Mouse (Mus musculus): Measurements from ENCODE around the gene Atg10.

Atg10 gene

GRCm38 (mm10) chr13:91175347-91175746, 48.4 kb downstream of the Atg10 start:
- no peak for DNase-seq (ENCODE audit: low spot score)

- DNase-seq (ENCODE audit: low spot score), result no peak
These were observed 51.8 kb downstream of the Atg10 start for GRCm38 (mm10) chr13:91171766-91172491.

GRCm38 (mm10) chr13:91171205-91171604, 52.6 kb downstream of the Atg10 start:
- DNase-seq (ENCODE audit: low spot score), result no peak

DNA sequence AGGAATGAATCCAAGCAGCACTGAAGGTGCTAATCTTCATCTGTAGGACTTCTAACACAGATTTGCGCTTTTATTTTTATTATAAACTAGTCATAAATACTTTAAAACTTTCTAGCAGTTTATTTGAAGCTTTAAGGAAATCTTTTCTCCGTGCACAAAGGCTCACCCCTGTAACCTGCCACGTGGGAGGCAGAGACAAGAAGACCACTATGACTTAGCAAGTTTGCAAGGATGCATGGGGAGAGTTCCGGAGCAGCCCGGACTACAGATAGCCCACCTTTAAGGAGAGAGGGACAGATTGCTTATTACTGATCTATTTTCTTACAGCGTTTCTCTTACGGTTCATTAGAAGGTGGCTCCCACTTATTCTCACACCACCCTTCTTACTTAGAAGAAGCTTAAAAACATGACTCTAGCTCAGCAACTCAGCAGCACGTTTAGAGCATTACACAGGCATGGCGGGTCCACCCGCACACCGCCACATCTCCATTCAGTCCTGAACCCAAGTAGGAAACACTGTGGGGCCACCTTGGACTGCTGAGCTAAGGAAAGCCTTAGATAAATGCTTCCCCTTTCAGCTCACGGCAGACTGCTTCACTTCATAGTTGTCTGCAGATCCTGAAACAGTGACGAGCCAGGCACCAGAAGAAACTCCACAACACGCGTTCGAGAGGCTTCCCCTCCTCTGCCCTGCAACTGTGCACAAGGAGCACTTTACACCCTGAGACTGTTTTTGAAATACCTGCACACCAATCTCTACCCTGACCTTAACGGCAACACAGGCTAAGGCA, 54.0 kb downstream of the Atg10 start:
- no peak for DNase-seq (ENCODE audit: low spot score)

DNA sequence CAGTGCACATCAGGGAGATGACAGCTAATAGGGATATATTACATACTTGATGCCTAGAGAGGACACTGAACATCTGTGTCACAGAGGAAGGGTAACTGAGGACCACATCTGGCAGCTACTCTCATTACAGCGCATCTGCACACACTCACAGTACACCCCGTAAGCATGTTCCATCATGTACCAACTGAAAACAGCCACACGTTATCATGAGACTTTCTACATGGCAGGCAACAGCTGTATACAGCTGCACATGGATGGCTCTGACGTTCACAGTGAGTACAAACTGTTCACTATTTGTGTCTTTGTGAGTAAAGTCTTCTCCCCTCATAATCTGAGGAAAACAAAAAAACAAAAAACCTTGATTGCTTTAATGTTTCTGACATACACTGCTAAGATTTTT, 55.3 kb downstream of the Atg10 start:
- no peak for DNase-seq (ENCODE audit: low spot score)

- no peak for DNase-seq (ENCODE audit: low spot score)
These were observed 56.2 kb downstream of the Atg10 start for GRCm38 (mm10) chr13:91167561-91167960.

DNA sequence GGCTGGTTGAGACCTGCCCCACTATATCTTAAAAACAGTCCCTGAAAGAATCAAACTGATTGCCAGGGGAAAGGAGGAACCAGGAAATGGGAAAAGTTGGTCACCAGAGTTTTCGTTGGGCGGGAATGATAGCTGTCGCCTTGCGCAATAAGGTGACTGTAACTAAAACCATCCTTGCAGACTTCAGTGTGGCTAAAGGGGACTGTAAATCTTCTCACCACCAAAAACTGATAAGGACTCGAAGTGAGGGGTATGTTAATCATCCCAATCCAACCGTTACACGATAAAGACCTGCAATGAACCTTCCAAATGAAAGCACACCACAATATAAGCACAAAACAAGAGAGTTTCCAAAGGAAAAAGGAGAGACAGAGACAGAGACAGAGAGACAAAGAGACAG, 57.5 kb downstream of the Atg10 start:
- no peak for DNase-seq (ENCODE audit: low spot score)

GRCm38 (mm10) chr13:91165200-91165599, 58.6 kb downstream of the Atg10 start:
- no peak for DNase-seq (ENCODE audit: low spot score)

- DNase-seq (ENCODE audit: low spot score), result no peak
These were observed 60.5 kb downstream of the Atg10 start for GRCm38 (mm10) chr13:91163292-91163691.

DNA sequence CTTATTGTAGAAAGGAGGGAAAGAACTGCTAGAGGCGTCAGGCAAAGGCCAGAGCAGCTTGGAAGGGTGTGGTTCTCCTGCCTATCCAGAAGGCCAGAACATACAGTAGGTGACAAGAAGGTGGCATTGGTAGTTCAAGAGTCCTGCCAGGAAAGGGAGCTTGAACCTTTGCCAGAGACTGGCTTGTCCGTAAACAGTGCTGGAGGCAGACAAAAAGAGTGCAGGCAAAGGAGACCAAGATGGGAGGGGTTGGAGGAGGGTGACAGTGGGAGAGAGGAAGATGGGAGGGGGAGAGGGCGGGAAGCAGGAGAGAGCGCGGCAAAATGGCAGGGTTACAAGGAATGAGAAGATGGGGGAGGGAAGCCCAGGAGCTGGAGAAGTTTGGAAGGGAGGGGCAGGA, 61.3 kb downstream of the Atg10 start:
- DNase-seq (ENCODE audit: low spot score), result no peak

DNA sequence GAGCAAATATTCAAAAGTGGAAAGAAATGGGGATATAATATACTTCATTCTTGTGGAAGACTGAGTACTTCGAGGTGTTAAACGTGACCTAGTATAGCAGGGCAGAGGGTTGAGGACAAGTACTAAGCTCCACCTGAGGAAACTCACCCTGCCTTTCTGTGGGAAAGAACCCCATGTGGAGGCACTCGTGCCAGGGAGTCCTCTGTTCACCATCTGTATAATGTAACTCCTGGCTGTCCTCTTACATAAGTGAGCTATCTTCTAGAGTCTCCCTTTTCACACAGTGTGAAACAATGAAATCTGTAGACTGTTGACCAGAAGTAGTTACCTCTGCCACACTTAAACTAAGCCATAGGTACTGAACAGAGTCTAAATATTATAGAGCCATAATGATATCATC, 63.2 kb downstream of the Atg10 start:
- DNase-seq (ENCODE audit: low spot score), result no peak

DNA sequence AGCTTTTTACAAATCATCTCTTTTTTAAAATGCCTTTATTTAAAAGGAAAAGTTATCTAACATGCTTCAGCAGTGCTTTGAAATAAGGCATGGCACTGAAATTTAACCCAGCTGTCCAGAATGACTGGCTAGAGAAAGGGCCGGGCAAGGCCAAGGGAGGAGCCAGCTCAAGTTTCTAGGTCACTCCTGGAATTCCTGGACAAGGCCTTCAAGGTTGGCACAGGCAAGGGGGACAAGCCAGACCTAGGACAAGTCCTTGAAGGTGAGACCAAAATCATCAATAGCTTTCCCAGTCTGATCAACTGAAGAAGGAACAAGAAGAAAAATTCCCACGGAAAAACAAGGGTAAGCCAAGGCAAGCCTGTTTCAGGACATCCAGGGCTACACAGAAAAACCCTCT, 63.9 kb downstream of the Atg10 start:
- DNase-seq (ENCODE audit: low spot score), result no peak

GRCm38 (mm10) chr13:91157941-91158340, 65.8 kb downstream of the Atg10 start:
- no peak for DNase-seq (ENCODE audit: low spot score)

DNA sequence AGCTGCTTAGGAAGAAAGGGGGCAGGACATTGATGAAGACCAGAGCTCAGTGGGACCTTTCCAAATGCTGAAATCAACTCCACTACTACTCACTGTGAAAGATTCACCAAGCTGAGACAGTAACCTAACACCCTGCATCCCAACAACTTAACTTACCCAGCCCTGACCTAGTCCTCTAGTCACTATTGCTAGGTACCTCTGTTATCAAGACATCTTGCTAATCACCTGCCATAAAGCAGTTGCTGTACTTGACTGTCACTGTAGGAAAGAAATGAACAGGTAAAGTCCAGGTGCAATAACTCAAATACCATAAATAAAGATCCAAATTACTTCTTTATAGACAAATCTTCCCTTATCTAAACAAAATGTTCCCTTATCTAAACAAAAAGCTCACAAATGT, 66.3 kb downstream of the Atg10 start:
- DNase-seq (ENCODE audit: low spot score), result no peak

DNA sequence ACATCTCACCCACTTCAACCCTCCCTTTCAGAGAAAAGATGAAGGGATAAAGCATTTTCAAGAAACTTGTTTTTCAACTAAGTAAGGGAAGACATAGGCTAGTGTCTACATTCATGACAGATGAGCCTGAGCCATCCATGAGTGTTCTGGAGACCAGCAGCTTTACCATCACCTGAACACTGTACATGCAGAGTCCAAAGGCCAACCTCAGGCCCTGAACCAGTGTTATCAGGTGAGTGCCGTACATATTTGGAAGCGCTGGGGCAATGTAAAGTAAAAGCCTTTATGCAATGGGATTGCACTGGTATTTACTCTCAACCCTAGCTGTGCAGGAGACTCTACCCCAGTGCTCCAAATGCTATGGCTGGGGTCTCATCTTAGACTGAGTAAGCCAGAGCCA, 66.8 kb downstream of the Atg10 start:
- no peak for DNase-seq (ENCODE audit: low spot score)

- DNase-seq (ENCODE audit: low spot score), result no peak
These were observed 67.5 kb downstream of the Atg10 start for GRCm38 (mm10) chr13:91156308-91156707.

GRCm38 (mm10) chr13:91155429-91156207, 68.2 kb downstream of the Atg10 start:
- DNase-seq (ENCODE audit: low spot score), result no peak

- DNase-seq (ENCODE audit: low spot score), result no peak
These were observed 69.1 kb downstream of the Atg10 start for GRCm38 (mm10) chr13:91154622-91155021.

- DNase-seq (ENCODE audit: low spot score), result no peak
These were observed 87.4 kb downstream of the Atg10 start for GRCm38 (mm10) chr13:91136337-91136736.

DNA sequence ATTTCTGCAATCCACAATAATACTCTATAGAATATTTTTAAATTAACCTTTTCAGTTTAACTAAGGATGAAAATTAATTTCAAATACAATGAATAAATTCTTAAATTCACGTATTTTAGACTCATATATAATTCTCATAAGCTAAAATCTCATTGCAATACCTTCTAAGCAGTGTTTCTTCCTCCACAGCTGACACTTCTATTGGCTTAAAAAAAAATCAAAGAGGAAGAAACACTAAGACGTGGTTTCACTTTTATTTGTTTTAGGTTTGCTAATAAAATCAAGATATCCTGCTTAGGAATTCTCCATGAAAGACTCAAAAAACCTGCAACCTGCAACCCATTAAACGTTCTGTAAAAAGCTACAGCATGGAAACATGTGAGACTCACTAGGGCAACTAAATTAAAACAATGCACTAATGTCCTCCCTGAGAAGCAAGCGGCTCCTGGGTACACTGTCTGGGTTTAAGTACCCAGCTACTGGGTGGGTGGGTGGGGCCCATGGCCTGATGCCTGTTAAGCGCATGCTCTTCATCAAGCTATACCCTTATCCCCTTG, 90.4 kb downstream of the Atg10 start:
- DNase-seq (ENCODE audit: low spot score), result no peak

GRCm38 (mm10) chr13:91129071-91129470, 94.7 kb downstream of the Atg10 start:
- no peak for DNase-seq (ENCODE audit: low spot score)

DNA sequence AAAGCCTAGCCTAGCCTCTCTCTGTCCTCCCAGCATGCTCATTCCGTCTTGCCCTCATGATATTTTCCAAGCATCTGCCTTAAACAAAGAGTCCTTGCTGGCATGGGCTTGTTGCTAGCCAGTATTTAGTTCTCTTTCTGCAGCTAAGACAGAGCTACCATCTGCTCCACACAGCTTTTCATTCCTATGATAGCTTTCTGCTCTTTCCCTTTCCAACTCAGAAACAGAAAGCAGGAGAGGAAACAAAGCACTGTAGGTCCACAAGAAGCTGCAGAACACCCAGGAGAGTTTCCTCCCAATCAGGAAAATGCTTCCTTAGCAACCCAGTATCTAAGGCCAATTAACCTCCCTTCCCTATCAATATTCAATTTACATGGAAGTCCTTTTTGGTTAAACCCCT, 95.2 kb downstream of the Atg10 start:
- DNase-seq (ENCODE audit: low spot score), result no peak

DNA sequence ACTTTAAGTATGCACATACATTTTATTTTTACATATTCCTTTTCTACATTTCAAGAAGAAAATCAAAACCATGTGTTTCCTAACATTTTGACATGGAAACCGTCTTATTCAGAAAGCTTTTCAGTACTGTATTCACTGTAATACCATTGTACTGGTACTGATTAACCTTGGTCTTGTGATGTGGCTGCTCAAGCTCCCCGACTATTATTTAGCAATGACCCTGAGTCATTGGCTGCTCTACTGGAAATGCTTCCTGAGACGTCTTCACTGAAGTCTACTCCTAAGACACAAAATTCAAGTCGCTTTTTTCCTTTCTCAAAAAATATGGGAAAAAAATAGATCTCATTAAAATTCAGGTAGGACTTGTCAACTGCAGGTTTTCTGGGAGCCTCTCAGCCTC, 105.6 kb downstream of the Atg10 start:
- no peak for DNase-seq (ENCODE audit: low spot score)
